In the genomic region with DNA sequence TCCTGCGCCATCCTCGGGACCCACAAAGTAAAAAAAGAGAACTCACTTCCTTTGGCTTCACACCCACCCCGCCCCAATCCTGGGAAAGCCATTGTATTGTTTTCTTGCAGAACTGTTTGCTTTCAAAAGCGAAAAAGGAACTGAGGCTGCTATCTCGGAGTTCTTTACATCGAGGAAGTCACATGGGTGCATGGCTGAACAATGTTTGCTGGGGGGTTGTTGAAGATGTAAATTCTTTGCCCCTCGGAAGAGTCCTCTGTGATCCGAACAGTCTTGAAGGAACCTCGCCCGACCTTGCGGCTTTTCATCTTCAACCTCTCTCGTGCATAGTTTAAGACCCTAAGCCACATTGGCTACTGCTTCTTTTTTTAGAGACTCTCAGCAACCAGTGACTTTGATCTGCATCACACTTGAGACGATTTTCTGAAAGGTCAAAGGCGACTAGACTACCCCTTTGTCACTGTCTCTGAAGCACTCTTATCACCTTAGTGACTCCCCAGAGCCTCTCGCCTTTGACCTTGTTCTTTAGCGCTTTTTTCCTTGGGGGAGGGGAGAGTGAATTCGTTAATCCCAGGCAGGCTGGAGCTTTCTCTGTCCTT, we compare ENCODE assay signal across 8 mouse cellular contexts.
DNase-seq lines count a peak whose midpoint lies in the region; ATAC-seq lines count a peak whose summit lies in the region.

No protein-coding gene starts in this region.

- peak overlapping the region; percentile 36 for H3K9ac ChIP-seq in lung, embryonic 15.5 days
- peak overlapping the region; percentile 41 for H3K9ac ChIP-seq in neural tube, embryonic 15.5 days (replicated peaks)

- H3K27ac ChIP-seq in lung, embryonic 15.5 days = peak overlapping the region; percentile 72
- peak overlapping the region; percentile 60 for H3K27ac ChIP-seq in neural tube, embryonic 15.5 days (replicated peaks)

- peak overlapping the region; percentile 79 for H3K4me2 ChIP-seq in lung, embryonic 15.5 days
- peak overlapping the region; percentile 84 for H3K4me2 ChIP-seq in neural tube, embryonic 15.5 days

- DNase-seq in adrenal gland, adult 18-20 months (ENCODE audit: low spot score in 2 of 2) = peak; percentile 32 to 48
- no peak for DNase-seq in adrenal gland, postnatal 25 days
- DNase-seq in embryo, embryonic 10.5 days (ENCODE audit: low spot score) = peak; percentile 94
- DNase-seq in heart, adult 9 months (ENCODE audit: low spot score in 2 of 2) = peak; percentile 66 to 81
- peak; percentile 37 for DNase-seq in kidney, adult 18-20 months
- DNase-seq in right cerebral cortex, postnatal 14 days = no peak

- H3K36me3 ChIP-seq in lung, embryonic 15.5 days = no peaks in the 10 kb centered on the region
- no peaks in the 10 kb centered on the region for H3K36me3 ChIP-seq in neural tube, embryonic 15.5 days

- WGBS in lung, embryonic 15.5 days = 3% methylated on average over 17 of the region's 17 CpGs
- WGBS in neural tube, embryonic 15.5 days = 2% methylated on average over 17 of the region's 17 CpGs

- peaks cover 25% of the 10 kb centered on the region; the same call in 1 of the 2 replicates for H3K4me1 ChIP-seq in lung, embryonic 15.5 days
- H3K4me1 ChIP-seq in neural tube, embryonic 15.5 days = peaks cover 12% of the 10 kb centered on the region

- no peaks in the 10 kb centered on the region for H3K9me3 ChIP-seq in lung, embryonic 15.5 days
- H3K9me3 ChIP-seq in neural tube, embryonic 15.5 days (replicated peaks) = no peaks in the 10 kb centered on the region

- peak overlapping the region; percentile 41 for H3K4me3 ChIP-seq in lung, embryonic 15.5 days
- peak overlapping the region; percentile 42 for H3K4me3 ChIP-seq in neural tube, embryonic 15.5 days (replicated peaks)

- H3K27me3 ChIP-seq in lung, embryonic 15.5 days = no peaks in the 10 kb centered on the region
- no peaks in the 10 kb centered on the region for H3K27me3 ChIP-seq in neural tube, embryonic 15.5 days (replicated peaks)

- ATAC-seq in lung, embryonic 15.5 days (ENCODE audit: borderline replicate concordance, extremely low read depth, low FRiP score, low TSS enrichment) = peak; percentile 59; the same call in 1 of the 2 replicates
- ATAC-seq in neural tube, embryonic 15.5 days (ENCODE audit: low FRiP score) = peak; percentile 52; the same call in 1 of the 2 replicates

Comparison
In these comparisons a context has a peak if more than half of its experiments do, and no peak if none do; other contexts are left out.
1. DNase-seq: peak in adrenal gland, adult 18-20 months (2 of 2), embryo, embryonic 10.5 days (single experiment), heart, adult 9 months (2 of 2) and kidney, adult 18-20 months (single experiment); none in adrenal gland, postnatal 25 days (single experiment) and right cerebral cortex, postnatal 14 days (single experiment).